Mouse (Mus musculus) adrenal gland, adult (tissue): ENCODE measurements around the gene Urgcp.

Experiments
- DNase-seq, 2 experiments: peaks; one replicate each; pipeline ENCODE4 v3.0.0; 2022 to 2023; ENCODE audit warnings: low spot score in 1 of 2; ENCODE audit not compliant: inconsistent age in 2 of 2

Gene Urgcp

DNA sequence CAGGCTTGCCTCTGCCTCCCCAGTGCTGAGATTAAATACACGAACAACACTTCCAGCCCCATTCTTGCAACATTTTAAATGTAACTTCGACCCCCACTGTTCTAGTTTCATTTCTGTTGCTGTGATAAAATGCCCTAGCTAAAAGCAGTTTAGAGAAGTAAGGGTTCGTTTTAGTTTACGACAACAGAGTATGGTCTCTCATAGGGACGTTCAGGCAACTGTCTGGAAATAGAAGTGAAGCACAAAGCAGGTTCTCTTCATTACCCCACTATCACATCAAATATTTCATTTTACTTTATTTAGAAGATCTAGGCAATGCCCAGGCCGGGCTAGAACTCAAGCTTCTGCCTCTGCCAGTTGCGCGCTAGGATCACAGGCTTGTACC, 25.5 kb upstream of the Urgcp start:
- DNase-seq = no peak

DNA sequence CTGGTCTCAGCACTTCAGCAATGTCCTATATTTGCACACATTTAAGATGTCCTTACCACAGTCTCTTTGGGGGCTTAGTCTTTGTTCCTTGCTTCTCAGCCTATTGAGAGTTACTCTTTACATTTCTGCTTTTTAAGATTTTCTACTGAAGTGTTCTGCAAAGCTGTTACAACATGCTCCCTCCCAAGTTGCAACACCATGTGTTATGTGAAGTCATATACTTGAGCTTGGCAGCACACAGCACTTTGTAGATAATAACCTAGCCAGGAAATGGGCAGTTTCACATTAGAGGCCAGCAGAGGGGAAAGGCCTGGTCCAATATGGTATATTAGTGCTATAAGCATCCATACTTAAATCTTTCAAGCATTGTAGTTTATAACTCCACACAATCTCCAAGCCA, 23.6 kb upstream of the Urgcp start:
- no peak for DNase-seq

DNA sequence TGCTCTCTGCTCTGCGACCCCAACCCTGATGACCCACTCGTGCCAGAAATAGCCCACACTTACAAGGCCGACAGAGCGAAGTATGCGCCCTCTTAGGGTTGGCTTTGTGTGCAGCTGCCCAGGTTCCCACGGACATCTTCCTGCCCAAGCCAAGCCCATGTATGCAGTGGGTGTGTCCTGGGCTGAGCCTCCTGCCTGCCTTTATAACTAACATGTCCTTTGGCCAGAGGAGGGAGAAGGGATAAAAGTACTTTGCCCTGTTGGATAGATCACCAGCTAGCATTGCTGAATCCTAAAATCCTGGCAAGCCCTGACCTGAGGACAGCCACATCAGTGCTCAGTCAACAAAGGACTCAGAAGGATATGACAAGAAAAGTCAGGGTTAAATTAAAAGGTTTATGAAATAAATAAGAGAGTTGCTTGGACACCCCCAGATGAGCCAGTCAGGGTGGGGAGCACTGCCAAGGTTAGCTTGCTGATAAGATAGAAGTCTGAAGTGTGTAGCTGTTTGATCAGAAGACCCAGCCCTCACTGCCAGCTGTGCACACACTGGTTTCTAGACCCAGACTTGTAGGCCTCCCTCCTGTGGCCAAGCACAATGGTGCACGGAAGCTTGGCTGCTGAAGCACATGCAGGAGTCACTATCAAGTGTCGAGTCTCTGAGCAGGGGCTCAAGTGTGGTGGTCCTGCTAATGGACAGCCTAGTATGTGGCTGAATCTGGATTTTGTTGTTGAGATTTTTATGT, 20.2 kb upstream of the Urgcp start:
- DNase-seq = no peak

GRCm38 (mm10) chr11:5780035-5780499, 17.9 kb upstream of the Urgcp start:
- DNase-seq = peak in 1 of 2 experiments; percentile 16

- DNase-seq = peak in 1 of 2 experiments; percentile 28
Observed at GRCm38 (mm10) chr11:5778481-5778880, 16.3 kb upstream of the Urgcp start.

- DNase-seq = no peak
Observed at GRCm38 (mm10) chr11:5766019-5766418, 3.8 kb upstream of the Urgcp start.

- DNase-seq = no peak
Observed at GRCm38 (mm10) chr11:5762633-5762982, 432 bp upstream of the Urgcp start.

DNA sequence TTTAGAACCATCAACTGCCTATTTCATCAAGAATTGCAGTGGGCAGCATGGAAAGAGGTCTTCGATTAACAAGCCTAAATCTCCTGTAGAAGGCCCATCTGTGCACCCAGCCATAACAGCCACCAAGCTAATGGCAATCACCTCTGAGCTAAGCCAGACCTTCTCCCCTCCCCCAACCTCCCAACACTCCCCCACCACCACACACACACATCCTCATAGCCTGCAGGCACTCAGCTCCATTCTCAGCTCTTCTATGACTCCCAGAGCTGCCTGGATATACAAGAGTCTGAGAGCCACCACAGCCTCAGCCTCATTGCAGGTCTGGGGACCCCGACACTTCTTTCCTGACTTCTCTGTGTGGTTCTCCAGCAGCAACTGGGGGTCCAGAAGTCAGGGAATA, 8.4 kb downstream of the Urgcp start:
- DNase-seq = no peak

- DNase-seq = no peak
Observed at GRCm38 (mm10) chr11:5744951-5745350, 17.2 kb downstream of the Urgcp start.

- DNase-seq = peak in 1 of 2 experiments; percentile 52
Observed at GRCm38 (mm10) chr11:5742106-5742505, 20.1 kb downstream of the Urgcp start.

DNA sequence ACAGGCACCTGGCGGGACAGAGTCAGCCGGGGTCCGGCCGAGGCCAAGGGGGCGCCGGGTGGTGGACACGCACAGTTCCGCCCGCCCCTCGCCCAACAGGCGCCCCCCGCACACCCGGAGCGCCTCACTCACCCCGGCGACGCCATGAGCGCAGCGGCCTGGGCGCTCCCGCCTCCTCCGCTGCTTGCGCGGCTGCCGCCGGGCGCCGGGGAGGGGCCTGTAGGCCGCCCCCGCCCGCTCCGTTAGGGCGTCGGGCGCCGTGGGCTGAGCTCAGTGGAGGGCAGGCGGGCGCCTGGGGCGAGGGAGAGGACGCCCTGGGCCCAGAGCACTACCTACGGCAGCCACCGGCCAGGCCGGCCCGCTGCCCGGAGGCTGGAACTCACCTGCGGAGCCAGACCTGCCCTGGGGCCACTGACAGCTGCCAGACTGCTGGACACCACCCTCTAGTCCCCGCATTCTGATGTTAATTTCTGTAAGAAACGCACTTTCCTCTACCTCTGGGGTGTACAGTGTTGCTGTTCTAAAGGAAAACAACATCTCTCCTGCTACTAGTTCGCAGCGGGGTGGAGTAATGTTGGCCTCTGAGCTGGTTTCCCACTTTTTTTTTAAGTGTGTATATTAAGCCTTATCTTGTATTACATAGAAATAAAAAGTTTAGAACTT, 21.1 kb downstream of the Urgcp start:
- peak; percentile 88 to 94 for DNase-seq

DNA sequence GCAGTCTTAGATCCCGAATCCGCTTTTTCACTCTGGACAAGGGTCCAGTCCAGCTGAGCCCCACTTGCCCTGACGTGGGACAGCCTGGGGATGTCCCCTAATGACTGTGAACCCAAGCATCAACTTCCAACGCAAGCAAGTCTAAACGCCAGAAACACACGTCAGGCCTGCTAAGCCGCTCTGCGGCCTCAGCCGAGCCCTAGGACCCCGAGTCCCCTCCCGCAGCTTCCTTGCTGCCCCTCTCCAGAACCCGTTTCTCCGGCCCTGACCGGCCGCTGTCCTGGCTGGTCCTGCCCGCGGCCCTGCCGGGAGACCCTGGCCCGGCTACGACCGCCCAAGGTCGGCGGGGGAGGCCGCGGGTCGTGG, 21.6 kb downstream of the Urgcp start:
- no peak for DNase-seq

GRCm38 (mm10) chr11:5739846-5740245, 22.3 kb downstream of the Urgcp start:
- DNase-seq = peak in 1 of 2 experiments; percentile 79

DNA sequence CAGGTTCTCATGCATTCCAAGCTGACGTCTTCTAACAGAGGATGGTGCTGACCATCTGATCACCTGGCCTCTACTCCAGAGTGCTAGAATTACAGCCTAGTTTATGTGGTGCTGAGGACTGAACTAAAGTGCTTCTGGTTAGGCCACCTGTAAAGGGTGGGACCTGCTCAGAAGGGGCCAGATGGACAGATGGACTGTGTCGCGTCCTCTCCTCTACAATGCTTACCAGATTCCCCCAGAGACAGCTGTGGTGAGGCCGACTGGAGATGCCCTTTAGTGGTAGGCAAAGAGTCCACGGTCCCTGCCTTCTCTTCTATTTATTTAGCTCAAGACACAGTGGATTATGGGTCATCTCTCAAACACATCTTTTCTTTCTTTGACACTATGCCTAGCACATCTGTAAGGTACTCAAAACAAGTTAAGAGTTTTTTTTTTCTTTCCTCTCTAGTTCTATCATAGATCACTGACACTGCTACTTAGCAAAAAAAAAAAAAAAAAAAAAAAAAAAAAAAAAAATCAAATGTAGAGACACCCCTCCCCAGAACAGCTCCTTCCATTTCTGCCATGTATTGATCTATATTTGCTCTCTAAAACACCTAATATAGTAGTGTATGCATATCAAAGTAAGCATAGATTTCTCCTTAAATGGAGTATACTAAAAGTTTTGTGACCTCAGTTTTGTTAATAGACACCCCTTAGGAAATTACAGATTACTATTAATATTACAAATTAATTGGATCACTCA, 23.1 kb downstream of the Urgcp start:
- no peak for DNase-seq

- peak; percentile 62 to 81 for DNase-seq
Observed at GRCm38 (mm10) chr11:5737137-5737536, 25.0 kb downstream of the Urgcp start.

DNA sequence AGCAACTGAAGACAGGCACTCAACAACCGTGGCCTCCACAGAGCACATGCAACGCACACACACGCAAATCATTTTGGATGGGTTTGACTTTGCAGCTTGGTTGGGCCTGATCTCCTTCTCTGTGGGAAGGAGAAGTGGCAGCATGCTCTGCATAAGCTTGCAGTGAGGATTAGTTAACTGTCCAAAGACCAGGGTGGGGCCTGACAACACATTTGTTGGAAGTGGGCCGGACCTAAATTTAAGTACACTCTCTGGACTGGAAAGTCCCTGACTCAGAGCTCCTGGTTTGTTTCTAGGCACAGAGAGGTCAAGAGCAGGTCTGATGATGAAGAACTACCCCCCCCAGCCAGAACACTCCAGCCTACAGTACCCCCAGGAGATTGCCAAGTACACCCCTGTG, 27.9 kb downstream of the Urgcp start:
- DNase-seq = peak in 1 of 2 experiments; percentile 62

DNA sequence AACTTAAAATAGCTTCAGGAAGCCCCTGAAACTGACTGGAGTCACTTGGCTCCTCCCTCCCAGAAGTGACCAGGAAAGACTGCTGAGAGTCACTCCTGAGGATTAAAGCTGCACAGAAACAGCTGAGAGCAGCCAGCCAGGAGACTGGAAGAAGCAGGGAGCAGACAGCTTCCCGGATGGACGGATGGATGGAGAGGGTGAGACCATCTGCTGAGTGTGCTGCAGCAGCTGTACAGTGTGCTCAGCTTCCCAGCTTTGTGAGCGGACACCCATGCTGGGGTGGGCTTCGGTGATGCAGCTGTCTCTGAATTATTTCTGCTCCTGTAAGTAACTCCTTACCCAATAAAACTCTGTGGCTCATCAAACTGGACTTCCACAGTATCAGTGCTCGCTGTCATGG, 29.8 kb downstream of the Urgcp start:
- DNase-seq = no peak

- DNase-seq = peak in 1 of 2 experiments; percentile 25
Observed at GRCm38 (mm10) chr11:5729582-5729981, 32.6 kb downstream of the Urgcp start.

GRCm38 (mm10) chr11:5718611-5719354, 43.4 kb downstream of the Urgcp start:
- no peak for DNase-seq

GRCm38 (mm10) chr11:5716938-5717705, 45.1 kb downstream of the Urgcp start:
- peak in 1 of 2 experiments; percentile 44 for DNase-seq
